Mouse (Mus musculus) fibroblast of lung, adult 2 months (primary cell): ENCODE results near the gene Klhl18.
A peak's percentile ranks its signal among the peaks of the same experiment; 100 is the strongest.
"Not testable (repeated sequence)": the region's sequence is repeated elsewhere in the genome, so short reads cannot be mapped to it uniquely, and the experiment has no call there.

ENCODE experiments used
- DNase-seq: peaks from one replicate; pipeline ENCODE4 v3.0.0-alpha.2; 2011; ENCODE audit warnings: low read depth

Gene Klhl18

GRCm38 (mm10) chr9:110419511-110420112, 56.9 kb downstream of the Klhl18 start, which contains the start of gene Ngp:
Gene Ngp, plus strand, starts transcription at chr9:110419747.
- no peak for DNase-seq

GRCm38 (mm10) chr9:110413785-110414184, 62.7 kb downstream of the Klhl18 start:
- DNase-seq, result peak; percentile 40

GRCm38 (mm10) chr9:110412926-110413325, 63.6 kb downstream of the Klhl18 start:
- DNase-seq, result no peak

GRCm38 (mm10) chr9:110410908-110411887, 65.3 kb downstream of the Klhl18 start:
- DNase-seq, result peak; percentile 65

- DNase-seq, result peak; percentile 94
These were observed 68.3 kb downstream of the Klhl18 start, which contains the start of gene Ptpn23 for GRCm38 (mm10) chr9:110408099-110408773. Gene Ptpn23, minus strand, starts transcription at chr9:110408213.

GRCm38 (mm10) chr9:110407311-110408098, 69.0 kb downstream of the Klhl18 start:
- no peak for DNase-seq

GRCm38 (mm10) chr9:110403240-110403639, 73.3 kb downstream of the Klhl18 start:
- not testable (repeated sequence) for DNase-seq

- no peak for DNase-seq
These were observed 73.8 kb downstream of the Klhl18 start for GRCm38 (mm10) chr9:110402731-110403130.

GRCm38 (mm10) chr9:110400650-110401049, 75.8 kb downstream of the Klhl18 start:
- no peak for DNase-seq

- DNase-seq, result no peak
These were observed 83.2 kb downstream of the Klhl18 start for GRCm38 (mm10) chr9:110393295-110393694.

- DNase-seq, result no peak
These were observed 85.7 kb downstream of the Klhl18 start for GRCm38 (mm10) chr9:110390843-110391242.

GRCm38 (mm10) chr9:110388011-110388410, 88.5 kb downstream of the Klhl18 start:
- no peak for DNase-seq

- DNase-seq, result peak; percentile 51
These were observed 92.0 kb downstream of the Klhl18 start for GRCm38 (mm10) chr9:110384369-110384929.

- DNase-seq, result no peak
These were observed 95.2 kb downstream of the Klhl18 start for GRCm38 (mm10) chr9:110381292-110381691.

GRCm38 (mm10) chr9:110380662-110381061, 95.8 kb downstream of the Klhl18 start:
- no peak for DNase-seq

GRCm38 (mm10) chr9:110379361-110379760, 97.1 kb downstream of the Klhl18 start:
- DNase-seq, result no peak

- not testable (repeated sequence) for DNase-seq
These were observed 98.8 kb downstream of the Klhl18 start for GRCm38 (mm10) chr9:110377655-110378054.
